Mouse (Mus musculus) small intestine, adult 2 months (tissue): ENCODE measurements around the gene Ppp2r5e.

ENCODE experiments used
- CTCF ChIP-seq: fragments of 200-500 bp; IDR thresholded peaks from 2 replicates; pipeline ENCODE4 v1.5.1; 2012; ENCODE audit warnings: low read depth, mild to moderate bottlenecking, control low read depth, inconsistent platforms, low read length, moderate library complexity, mixed read lengths; ENCODE audit not compliant: insufficient replicate concordance, insufficient read length; ENCODE audit errors: extremely low read depth
- POLR2A ChIP-seq: fragments of 200-500 bp; IDR thresholded peaks from 2 replicates; pipeline ENCODE4 v1.6.1; 2012; ENCODE audit warnings: low read depth, mild to moderate bottlenecking, control low read depth, inconsistent platforms, low read length, moderate library complexity

GRCm38 (mm10) chr12:75623292-75623691 is 27.2 kb upstream of the Ppp2r5e start:
- no peak for TF ChIP-seq POLR2A
- no peak for TF ChIP-seq CTCF
